Mouse (Mus musculus): ENCODE measurements at regions not wholly inside any gene's neighbourhood (a gene's known extent, or its start where the extent isn't known, plus 50 kb on each side); places are given as distances from the start of the nearest gene placed in this dataset.

DNA sequence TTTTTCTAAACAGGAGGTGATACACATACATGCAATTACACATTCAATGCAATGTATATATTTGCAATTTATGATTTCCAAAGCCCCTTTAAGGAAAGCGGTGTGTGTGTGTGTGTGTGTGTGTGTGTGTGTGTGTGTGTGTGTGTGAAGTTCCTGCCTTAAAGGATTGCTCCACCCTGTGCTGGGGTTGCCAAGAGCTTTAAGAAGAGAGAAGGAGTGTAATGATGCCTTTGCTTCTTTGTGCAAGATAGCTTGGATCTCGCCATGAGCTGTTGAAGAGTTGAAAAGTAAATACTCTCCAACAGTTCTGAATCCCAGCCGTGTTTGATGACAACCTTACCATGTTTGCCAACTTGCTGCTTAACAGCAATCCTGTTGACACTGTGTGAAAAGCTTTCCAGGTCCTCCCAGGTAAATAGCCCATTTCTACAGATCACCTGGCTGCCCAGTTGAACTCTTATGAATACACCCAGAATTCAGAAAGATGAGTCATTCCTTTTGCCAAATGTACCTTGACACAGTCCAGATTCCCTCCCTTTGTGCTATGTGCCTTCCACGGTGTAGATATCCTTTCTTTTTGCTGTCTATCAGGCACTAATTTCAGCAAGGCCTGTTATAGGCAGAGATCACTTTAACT lies 216.3 kb downstream of the Ikzf2 start:
- no peak for DNase-seq (ENCODE audit: low read depth, low spot score)

GRCm38 (mm10) chr1:69469158-69469901 lies 217.7 kb downstream of the Ikzf2 start:
- DNase-seq (ENCODE audit: low read depth, low spot score), result no peak

- peak; percentile 3 for DNase-seq (ENCODE audit: low read depth, low spot score)
These were observed 220.3 kb downstream of the Ikzf2 start for GRCm38 (mm10) chr1:69466534-69467275.

- DNase-seq (ENCODE audit: low read depth, low spot score), result no peak
These were observed 225.9 kb downstream of the Ikzf2 start for GRCm38 (mm10) chr1:69461191-69461590.

GRCm38 (mm10) chr1:69459899-69460298 lies 227.1 kb downstream of the Ikzf2 start:
- DNase-seq (ENCODE audit: low read depth, low spot score), result peak; percentile 84

GRCm38 (mm10) chr1:69457471-69457870 lies 229.6 kb downstream of the Ikzf2 start:
- no peak for DNase-seq (ENCODE audit: low read depth, low spot score)

DNA sequence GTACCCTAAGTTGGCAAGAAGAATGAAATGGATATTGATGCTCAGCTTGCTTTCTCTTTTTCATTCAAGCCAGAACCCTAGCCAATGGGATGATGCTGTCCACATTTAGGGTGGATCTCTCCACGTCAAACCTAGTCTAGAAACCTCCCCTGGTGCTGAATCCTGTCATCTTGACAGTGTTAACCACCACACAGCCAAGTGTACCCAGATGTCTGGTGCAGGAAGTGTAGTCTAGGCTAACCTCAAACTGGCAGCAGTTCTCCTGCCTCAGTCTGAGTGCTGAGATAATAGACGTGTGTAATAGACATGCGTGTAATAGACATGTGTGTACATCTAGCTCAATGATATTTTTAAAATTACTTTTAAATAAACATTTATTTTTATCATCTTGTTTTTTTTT lies 233.1 kb downstream of the Ikzf2 start:
- DNase-seq (ENCODE audit: low read depth, low spot score), result no peak

- peak; percentile 10 for DNase-seq (ENCODE audit: low read depth, low spot score)
These were observed 234.1 kb downstream of the Ikzf2 start for GRCm38 (mm10) chr1:69452910-69453309.

GRCm38 (mm10) chr1:69450455-69450854 lies 236.6 kb downstream of the Ikzf2 start:
- no peak for DNase-seq (ENCODE audit: low read depth, low spot score)

DNA sequence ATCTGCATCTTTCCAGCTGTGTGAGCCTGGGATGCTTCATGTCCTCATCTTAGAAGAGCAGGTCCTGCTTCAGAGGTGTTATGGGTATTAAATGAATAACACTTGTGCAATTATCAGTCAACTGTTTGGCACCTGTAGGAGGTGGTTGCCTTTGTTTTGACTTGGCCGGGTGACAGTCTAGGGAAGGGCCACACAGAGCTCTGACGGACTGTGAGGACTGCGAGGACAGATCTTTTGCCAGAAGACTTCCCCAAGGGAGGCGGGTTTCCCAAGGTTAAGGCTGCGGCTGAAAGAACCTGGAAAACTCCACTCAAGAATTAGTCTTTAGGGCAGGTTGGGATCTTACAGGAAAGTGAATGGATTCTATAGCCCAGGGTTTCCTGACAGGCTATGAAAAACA lies 239.8 kb downstream of the Ikzf2 start:
- DNase-seq (ENCODE audit: low read depth, low spot score), result no peak

DNA sequence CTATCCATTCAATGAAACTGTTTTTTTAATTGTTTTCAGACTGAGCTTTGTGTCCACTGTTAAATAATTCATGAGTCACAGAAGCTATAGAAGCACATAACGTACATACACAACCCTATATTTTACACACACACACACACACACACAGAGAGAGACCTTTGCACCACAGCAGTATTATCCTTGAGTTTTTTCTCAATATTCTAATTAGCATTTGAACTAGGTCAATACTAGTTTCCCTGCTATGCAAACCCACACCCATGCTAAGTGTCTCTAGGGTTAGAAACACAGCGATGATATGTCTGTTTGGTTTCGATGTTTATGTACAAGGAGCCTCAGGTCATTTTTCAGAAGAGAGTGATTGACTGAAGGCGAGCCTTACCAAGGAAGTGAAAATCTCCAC lies 242.3 kb downstream of the Ikzf2 start:
- no peak for DNase-seq (ENCODE audit: low read depth, low spot score)

DNA sequence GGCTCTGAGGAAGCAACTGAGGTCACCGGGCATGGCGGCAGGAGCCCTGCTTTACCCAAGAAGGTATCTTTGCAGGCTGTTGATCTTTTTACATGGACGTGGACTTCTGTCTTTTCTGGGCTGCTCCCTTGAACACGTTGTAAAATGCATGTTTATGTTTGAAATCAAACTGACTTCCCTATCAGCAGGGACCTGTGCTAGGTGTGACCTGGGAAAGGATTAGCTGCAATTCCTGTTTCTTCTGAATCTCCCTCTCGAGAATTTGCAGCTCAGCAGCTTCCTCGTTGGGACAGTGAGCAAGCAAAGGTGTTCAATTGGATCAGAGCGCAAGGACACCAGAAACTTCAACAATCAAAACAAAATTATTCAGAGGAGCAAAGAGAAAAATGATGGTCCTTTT lies 243.6 kb downstream of the Ikzf2 start:
- no peak for DNase-seq (ENCODE audit: low read depth, low spot score)

DNA sequence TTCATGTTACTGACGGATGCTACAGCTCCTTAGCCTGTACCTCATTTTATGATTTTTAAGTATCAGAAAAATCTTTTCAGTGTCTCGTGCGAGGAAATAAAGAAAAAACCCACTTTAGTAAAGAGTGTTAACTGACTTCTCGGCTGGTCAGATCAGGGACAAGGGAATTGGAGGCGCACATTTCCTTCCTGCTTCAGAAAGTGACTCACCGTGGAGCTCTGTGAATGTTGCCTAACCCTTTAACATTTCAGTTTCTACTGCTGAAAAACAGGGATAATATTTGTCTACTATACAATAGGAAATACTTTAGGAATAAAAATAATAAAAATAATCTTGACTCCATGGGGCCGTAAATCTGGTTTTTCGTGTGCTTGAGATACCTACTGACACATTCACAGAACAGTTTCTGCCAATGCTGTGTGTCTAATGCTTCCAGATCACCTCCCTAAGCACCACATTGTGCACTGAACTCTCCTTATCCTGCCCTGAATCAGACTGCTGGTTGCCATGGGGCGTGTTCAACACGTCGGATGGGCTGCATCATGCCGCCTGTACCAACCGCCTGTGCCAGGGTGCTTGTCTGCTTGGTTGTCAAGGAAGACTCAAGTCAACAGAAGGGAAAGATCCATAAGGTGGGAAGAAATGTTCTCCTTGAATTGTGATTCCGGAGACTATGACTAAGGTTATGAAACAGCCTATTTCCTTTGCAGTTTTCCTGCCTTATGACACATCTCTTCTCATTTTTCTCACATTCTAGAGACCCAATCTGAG lies 246.3 kb downstream of the Ikzf2 start:
- DNase-seq (ENCODE audit: low read depth, low spot score), result no peak

GRCm38 (mm10) chr1:69437042-69437441 lies 250.0 kb downstream of the Ikzf2 start:
- DNase-seq (ENCODE audit: low read depth, low spot score), result no peak

- peak; percentile 11 for DNase-seq (ENCODE audit: low read depth, low spot score)
These were observed 253.2 kb downstream of the Ikzf2 start for GRCm38 (mm10) chr1:69433655-69434357.

- DNase-seq (ENCODE audit: low read depth, low spot score), result no peak
These were observed 256.2 kb downstream of the Ikzf2 start for GRCm38 (mm10) chr1:69430683-69431407.

- DNase-seq (ENCODE audit: low read depth, low spot score), result no peak
These were observed 257.4 kb downstream of the Ikzf2 start for GRCm38 (mm10) chr1:69429632-69430031.

- no peak for DNase-seq (ENCODE audit: low read depth, low spot score)
These were observed 289.4 kb downstream of the Ikzf2 start for GRCm38 (mm10) chr1:69397676-69398075.

- DNase-seq (ENCODE audit: low read depth, low spot score), result no peak
These were observed 274.5 kb upstream of the Erbb4 start for GRCm38 (mm10) chr1:69382374-69382773.

GRCm38 (mm10) chr1:69379741-69380140 lies 271.9 kb upstream of the Erbb4 start:
- DNase-seq (ENCODE audit: low read depth, low spot score), result no peak
